Comparison of ENCODE assay signal across 15 mouse cellular contexts in genomic region chr12:84506856-84507255, GRCm38 (mm10).
"Had no signal": no experiment of that assay in that cellular context is flagged by ENCODE, and none has a peak within 500 bp of the region (broad histone marks: within the 10 kb centered on the region; RNA-seq: fewer than 3 reads in every experiment).

No protein-coding gene starts in this region.

- H3K27ac ChIP-seq: limb, embryonic 12.5 days; lung, embryonic 15.5 days; macrophage; midbrain, embryonic 12.5 days; neural tube, embryonic 13.5 days; stomach, embryonic 15.5 days had no signal

- H3K9me3 ChIP-seq: limb, embryonic 12.5 days; lung, embryonic 15.5 days; megakaryocyte, embryonic 14.5 days; midbrain, embryonic 12.5 days; neural tube, embryonic 13.5 days; stomach, embryonic 15.5 days had no signal

- H3K4me1 ChIP-seq: limb, embryonic 12.5 days; lung, embryonic 15.5 days; midbrain, embryonic 12.5 days; stomach, embryonic 15.5 days had no signal

- H3K36me3 ChIP-seq: lung, embryonic 15.5 days; midbrain, embryonic 12.5 days; neural tube, embryonic 13.5 days; stomach, embryonic 15.5 days had no signal

- H3K27me3 ChIP-seq: limb, embryonic 12.5 days; lung, embryonic 15.5 days; megakaryocyte, embryonic 14.5 days; midbrain, embryonic 12.5 days; stomach, embryonic 15.5 days had no signal

- DNase-seq: kidney, adult 8-10 months; kidney, postnatal 25 days; liver; lung, postnatal 14 days; retina, postnatal 1 day; right cerebral cortex, postnatal 4 days; spleen, adult 18-20 months; thymus, postnatal 36 days had no signal

- H3K4me3 ChIP-seq: limb, embryonic 12.5 days; lung, embryonic 15.5 days; megakaryocyte, embryonic 14.5 days; midbrain, embryonic 12.5 days; neural tube, embryonic 13.5 days; stomach, embryonic 15.5 days had no signal
